Mouse (Mus musculus) heart, embryonic 14.5 days (tissue): ENCODE measurements around the gene Kcnt1. TPM values are rescaled to one million over a fixed set of nuclear protein-coding genes. Genes with fewer than 3 reads are reported as not detected.
A peak's percentile ranks its signal among the peaks of the same experiment; 100 is the strongest.

Source experiments
- ATAC-seq: fragments of 200-750 bp; cut with Nextera tagmentation; 2 replicates; pipeline ENCODE4 v1.8.0; 2017; ENCODE audit warnings: low read depth, moderate TSS enrichment; ENCODE audit not compliant: insufficient number of reproducible peaks, insufficient read depth, low FRiP score
- H3K27ac ChIP-seq, 2 experiments: fragments of 200-500 bp in 1 of 2; fragments of 300-500 bp in 1 of 2; sonication (generic) in 1 of 2; replicated peaks in 1 of 2; 2 replicates each; pipeline ENCODE4 v1.5.1; 2012 to 2014; ENCODE audit warnings: low read depth in 2 of 2, low read length in 2 of 2, control low read depth in 1 of 2, mild to moderate bottlenecking in 1 of 2, mixed read lengths in 1 of 2; ENCODE audit not compliant: control insufficient read depth in 1 of 2, insufficient read depth in 1 of 2
- H3K27me3 ChIP-seq: fragments of 300-500 bp; sonication (generic); 2 replicates; pipeline ENCODE4 v1.6.1; 2014; ENCODE audit warnings: mild to moderate bottlenecking, low read length, control low read depth; ENCODE audit not compliant: control insufficient read depth, insufficient read depth
- H3K36me3 ChIP-seq: fragments of 300-500 bp; sonication (generic); 2 replicates; pipeline ENCODE4 v1.6.1; 2014; ENCODE audit warnings: mild to moderate bottlenecking, control low read depth, low read length, mixed read lengths; ENCODE audit not compliant: control insufficient read depth, insufficient read depth
- H3K4me1 ChIP-seq, 2 experiments: fragments of 200-500 bp in 1 of 2; fragments of 300-500 bp in 1 of 2; sonication (generic) in 1 of 2; 2 replicates each; pipeline ENCODE4 v1.6.1; 2012 to 2014; ENCODE audit warnings: low read length in 2 of 2, control low read depth in 1 of 2, mixed read lengths in 1 of 2; ENCODE audit not compliant: control insufficient read depth in 2 of 2, insufficient read depth in 2 of 2
- H3K4me2 ChIP-seq: fragments of 300-500 bp; sonication (generic); 2 replicates; pipeline ENCODE4 v1.6.1; 2014; ENCODE audit warnings: mild to moderate bottlenecking, low read length
- H3K4me3 ChIP-seq, 2 experiments: fragments of 200-500 bp in 1 of 2; fragments of 300-500 bp in 1 of 2; sonication (generic) in 1 of 2; 2 replicates each; pipeline ENCODE4 v1.5.1; 2012 to 2014; ENCODE audit warnings: low read length in 2 of 2, mild to moderate bottlenecking in 2 of 2, control low read depth in 1 of 2, low read depth in 1 of 2, moderate library complexity in 1 of 2; ENCODE audit not compliant: control insufficient read depth in 1 of 2, insufficient read depth in 1 of 2
- H3K9ac ChIP-seq: fragments of 300-500 bp; sonication (generic); 2 replicates; pipeline ENCODE4 v1.6.1; 2014; ENCODE audit warnings: mild to moderate bottlenecking, low read length
- H3K9me3 ChIP-seq: fragments of 300-500 bp; sonication (generic); 2 replicates; pipeline ENCODE4 v1.6.1; 2016; ENCODE audit warnings: low read length, control low read depth; ENCODE audit not compliant: control insufficient read depth
- WGBS: fragments of 180-500 bp; shearing (Covaris S2); extraction: QIAGEN DNeasy Blood & Tissue Kit; methylation state at CpG from one replicate; pipeline ENCODE4 v1.1.7; 2014; 5-methylcytosine and 5-hydroxymethylcytosine counted together
- polyA plus RNA-seq: library from polyadenylated mRNA; unstranded; fragments of >200 nt; fragmentation: Nextera tagmentation; extraction: Ambion mirVana; gene quantifications from 2 replicates; pipeline ENCODE4 v1.2.1, GENCODE M21; 2014

Gene Kcnt1
- polyA plus RNA-seq, 1 experiment from 2014 or later, result not detected

GRCm38 (mm10) chr2:25898970-25899369, 35.4 kb downstream of the Kcnt1 start:
- H3K36me3 ChIP-seq, result no peaks in the 10 kb centered on the region
- no peak overlapping the region for H3K9ac ChIP-seq
- H3K9me3 ChIP-seq, result no peaks in the 10 kb centered on the region
- ATAC-seq, result no peak
- WGBS, result 44% methylated on average over 9 of the region's 9 CpGs
- no peaks in the 10 kb centered on the region for H3K4me1 ChIP-seq
- H3K4me2 ChIP-seq, result no peak overlapping the region
- H3K27ac ChIP-seq, result no peak overlapping the region
- no peak overlapping the region for H3K4me3 ChIP-seq
- no peaks in the 10 kb centered on the region; the same call in 1 of the 2 replicates for H3K27me3 ChIP-seq

- 71% methylated on average over 12 of the region's 12 CpGs for WGBS
- H3K4me2 ChIP-seq, result no peak overlapping the region
- H3K27me3 ChIP-seq, result no peaks in the 10 kb centered on the region
- ATAC-seq, result no peak
- H3K36me3 ChIP-seq, result no peaks in the 10 kb centered on the region
- H3K4me1 ChIP-seq, result no peaks in the 10 kb centered on the region
- no peaks in the 10 kb centered on the region for H3K9me3 ChIP-seq
- H3K4me3 ChIP-seq, result no peak overlapping the region
- no peak overlapping the region for H3K9ac ChIP-seq
- no peak overlapping the region for H3K27ac ChIP-seq
These were observed 46.3 kb downstream of the Kcnt1 start for GRCm38 (mm10) chr2:25909872-25910271.

- Histone ChIP-seq H3K27ac (no peak overlapping the region), H3K9ac (no peak overlapping the region), H3K4me3 (no peak overlapping the region), H3K4me1 (no peaks in the 10 kb centered on the region), H3K4me2 (no peak overlapping the region), H3K9me3 (no peaks in the 10 kb centered on the region), H3K27me3 (no peaks in the 10 kb centered on the region), H3K36me3 (no peaks in the 10 kb centered on the region)
- ATAC-seq, result no peak
- 37% methylated on average over 2 of the region's 2 CpGs for WGBS
These were observed 49.7 kb downstream of the Kcnt1 start for GRCm38 (mm10) chr2:25913247-25913646.

GRCm38 (mm10) chr2:25914201-25914600, 50.7 kb downstream of the Kcnt1 start:
- WGBS, result 49% methylated on average over 4 of the region's 4 CpGs
- H3K9ac ChIP-seq, result no peak overlapping the region
- no peaks in the 10 kb centered on the region for H3K36me3 ChIP-seq
- H3K4me1 ChIP-seq, result no peaks in the 10 kb centered on the region
- no peak overlapping the region for H3K4me3 ChIP-seq
- no peak overlapping the region for H3K4me2 ChIP-seq
- no peak for ATAC-seq
- H3K27ac ChIP-seq, result no peak overlapping the region
- H3K9me3 ChIP-seq, result no peaks in the 10 kb centered on the region
- no peaks in the 10 kb centered on the region for H3K27me3 ChIP-seq

- no peak overlapping the region for H3K9ac ChIP-seq
- no peaks in the 10 kb centered on the region for H3K4me1 ChIP-seq
- no peak for ATAC-seq
- H3K4me2 ChIP-seq, result no peak overlapping the region
- no peak overlapping the region for H3K27ac ChIP-seq
- H3K9me3 ChIP-seq, result no peaks in the 10 kb centered on the region
- WGBS, result 73% methylated on average over 5 of the region's 5 CpGs
- no peak overlapping the region for H3K4me3 ChIP-seq
- no peaks in the 10 kb centered on the region for H3K27me3 ChIP-seq
- H3K36me3 ChIP-seq, result no peaks in the 10 kb centered on the region
These were observed 51.3 kb downstream of the Kcnt1 start for GRCm38 (mm10) chr2:25914821-25915220.

- Histone ChIP-seq H3K36me3 (no peaks in the 10 kb centered on the region), H3K27me3 (no peaks in the 10 kb centered on the region), H3K9me3 (no peaks in the 10 kb centered on the region), H3K4me2 (no peak overlapping the region), H3K4me3 (no peak overlapping the region), H3K4me1 (no peaks in the 10 kb centered on the region), H3K9ac (no peak overlapping the region), H3K27ac (no peak overlapping the region)
- ATAC-seq, result no peak
- WGBS, result 78% methylated on average over 2 of the region's 2 CpGs
These were observed 54.9 kb downstream of the Kcnt1 start for GRCm38 (mm10) chr2:25918408-25918807.

GRCm38 (mm10) chr2:25919972-25920371, 56.4 kb downstream of the Kcnt1 start:
- Histone ChIP-seq H3K9ac (no peak overlapping the region), H3K27ac (no peak overlapping the region), H3K4me3 (no peak overlapping the region), H3K27me3 (no peaks in the 10 kb centered on the region), H3K4me1 (no peaks in the 10 kb centered on the region), H3K4me2 (no peak overlapping the region), H3K9me3 (no peaks in the 10 kb centered on the region), H3K36me3 (peaks cover 7% of the 10 kb centered on the region)
- WGBS, result 59% methylated on average over 3 of the region's 3 CpGs
- peak; percentile 35; the same call in 1 of the 2 replicates for ATAC-seq

GRCm38 (mm10) chr2:25923799-25924198, 60.3 kb downstream of the Kcnt1 start:
- WGBS, result 93% methylated on average over 2 of the region's 2 CpGs
- no peak overlapping the region for H3K9ac ChIP-seq
- H3K36me3 ChIP-seq, result peaks cover 41% of the 10 kb centered on the region
- no peaks in the 10 kb centered on the region for H3K4me1 ChIP-seq
- no peaks in the 10 kb centered on the region for H3K9me3 ChIP-seq
- no peak overlapping the region for H3K4me2 ChIP-seq
- no peak overlapping the region for H3K4me3 ChIP-seq
- no peaks in the 10 kb centered on the region for H3K27me3 ChIP-seq
- H3K27ac ChIP-seq, result no peak overlapping the region
- ATAC-seq, result no peak
